Mouse (Mus musculus): Measurements from ENCODE around the gene Sypl2.

- TF ChIP-seq CTCF (IDR thresholded peaks at IDR 0.05; ENCODE audit: extremely low read depth, insufficient read depth, low read length), result no peak
- TF ChIP-seq POLR2A (IDR thresholded peaks at IDR 0.05; ENCODE audit: extremely low read depth, insufficient read depth, low read length), result no peak
Observed at GRCm38 (mm10) chr3:108227521-108227920, 1.1 kb upstream of the Sypl2 start.
